Mouse (Mus musculus) erythroblast, embryonic 14.5 days (primary cell): ENCODE results near the gene Rpl13a. TPM values are rescaled to one million over a fixed set of nuclear protein-coding genes. Genes with fewer than 3 reads are reported as not detected.
"Not testable (repeated sequence)": the region's sequence is repeated elsewhere in the genome, so short reads cannot be mapped to it uniquely, and the experiment has no call there.

Experiments used
- H3K27me3 ChIP-seq: 2 replicates; pipeline ENCODE4 v1.6.1; 2012; ENCODE audit warnings: inconsistent platforms; ENCODE audit not compliant: control insufficient read depth
- H3K36me3 ChIP-seq: 2 replicates; pipeline ENCODE4 v1.6.1; 2012; ENCODE audit warnings: mild to moderate bottlenecking, inconsistent platforms; ENCODE audit not compliant: control insufficient read depth
- H3K4me1 ChIP-seq: 2 replicates; pipeline ENCODE4 v1.6.1; 2012; ENCODE audit warnings: inconsistent platforms; ENCODE audit not compliant: control insufficient read depth
- H3K4me3 ChIP-seq: replicated peaks from 2 replicates; pipeline ENCODE3; 2012; ENCODE audit warnings: moderate library complexity, mild to moderate bottlenecking, inconsistent platforms
- H3K9me3 ChIP-seq: 2 replicates; pipeline ENCODE4 v1.6.1; 2012; ENCODE audit warnings: low read length, inconsistent platforms, mixed read lengths; ENCODE audit not compliant: control insufficient read depth
- GATA1 ChIP-seq: IDR thresholded peaks from 2 replicates; pipeline ENCODE4 v1.6.1; 2012; ENCODE audit warnings: low read length, inconsistent platforms, mixed read lengths
- TAL1 ChIP-seq: IDR thresholded peaks from 3 replicates; pipeline ENCODE4 v1.6.1; 2012; ENCODE audit warnings: low read length, inconsistent platforms, mixed read lengths
- polyA plus RNA-seq: library from polyadenylated mRNA; stranded (reverse); fragments of >175 nt; gene quantifications from 2 replicates; pipeline ENCODE4 v1.2.3, GENCODE M21; 2012

The Rpl13a gene
- 438 and 543 TPM in 2 replicates for polyA plus RNA-seq

- Histone ChIP-seq H3K36me3 (peaks cover 49% of the 10 kb centered on the region), H3K27me3 (no peaks in the 10 kb centered on the region), H3K4me1 (peaks cover 70% of the 10 kb centered on the region), H3K4me3 (peak within 1 kb of the TSS; percentile 97), H3K9me3 (no peaks in the 10 kb centered on the region; the same call in 1 of the 2 replicates)
- TF ChIP-seq GATA1 (no peak), TAL1 (no peak)
Measured at GRCm38 (mm10) chr7:45128624-45129246, at the start of gene Rpl13a. Rpl13a (minus strand) TSS chr7:45128761.

DNA sequence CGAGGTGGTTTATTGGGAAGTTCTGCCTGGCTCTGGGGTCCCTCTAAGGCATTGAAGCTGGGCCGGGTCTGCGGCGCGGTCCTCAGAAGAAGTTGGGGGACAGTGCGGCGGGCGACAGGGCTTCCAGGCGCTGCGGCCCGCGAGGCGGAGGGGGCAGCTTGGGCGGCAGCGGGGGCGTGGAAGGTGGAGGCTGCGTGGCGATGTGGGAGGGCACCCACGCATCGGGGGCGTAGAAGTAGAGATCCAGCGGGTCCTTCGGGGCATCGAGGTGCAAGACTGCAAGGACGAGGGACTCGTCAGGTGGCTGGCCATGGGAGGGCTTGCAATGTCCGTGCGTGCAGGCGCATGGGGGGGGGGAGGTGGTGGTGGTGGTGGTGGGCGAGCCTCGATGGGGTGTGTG is 47.8 kb upstream of the Rpl13a start:
- Histone ChIP-seq H3K27me3 (peaks cover 89% of the 10 kb centered on the region), H3K36me3 (no peaks in the 10 kb centered on the region), H3K9me3 (peaks cover 16% of the 10 kb centered on the region), H3K4me3 (no peak overlapping the region), H3K4me1 (peaks cover 12% of the 10 kb centered on the region)
- no peak for TF ChIP-seq TAL1
- TF ChIP-seq GATA1 = no peak

DNA sequence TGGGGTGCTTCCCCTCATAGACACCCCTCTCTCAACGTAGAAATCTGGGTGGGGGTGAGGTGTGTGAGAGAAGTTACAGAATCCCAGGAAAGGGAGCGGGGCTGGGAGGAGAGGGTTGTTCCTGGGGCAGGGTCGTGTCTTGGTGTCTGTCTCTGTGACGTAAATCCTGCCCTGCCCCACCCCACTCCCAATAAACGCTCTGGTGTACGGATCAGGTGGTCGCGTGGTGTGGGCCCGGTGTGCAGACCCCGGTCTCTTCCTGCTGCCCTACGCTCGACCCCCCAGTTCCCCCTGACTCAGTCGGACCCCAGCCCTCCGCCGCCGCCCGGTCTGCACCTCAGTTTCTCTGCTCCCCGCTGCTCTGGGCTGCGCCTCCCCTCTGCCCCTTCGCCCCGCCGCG is 47.4 kb upstream of the Rpl13a start:
- TF ChIP-seq TAL1 = no peak
- no peak for TF ChIP-seq GATA1
- H3K27me3 ChIP-seq = peaks cover 87% of the 10 kb centered on the region

DNA sequence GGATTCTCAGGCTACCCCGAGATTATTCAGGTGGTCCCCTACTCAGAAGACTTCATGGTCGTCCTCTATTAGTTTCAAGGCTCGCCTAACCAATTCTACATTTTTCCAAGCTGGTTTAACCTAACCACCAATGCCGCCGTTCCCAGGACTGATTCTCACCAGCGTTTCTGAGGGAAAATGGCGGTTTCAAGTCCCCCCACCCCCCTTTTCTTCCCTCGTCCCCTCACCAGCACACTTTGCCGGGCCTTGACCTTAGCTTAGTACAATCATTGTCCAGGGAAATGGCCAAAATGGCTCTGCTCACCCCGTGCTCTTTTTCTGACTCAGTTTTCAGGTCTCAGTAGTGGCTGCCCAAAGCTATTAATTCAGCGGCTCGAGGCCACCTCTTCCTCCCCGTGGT is 46.8 kb upstream of the Rpl13a start:
- H3K36me3 ChIP-seq = no peaks in the 10 kb centered on the region
- H3K27me3 ChIP-seq = peaks cover 85% of the 10 kb centered on the region
- peaks cover 9% of the 10 kb centered on the region for H3K4me1 ChIP-seq
- H3K9me3 ChIP-seq = peaks cover 21% of the 10 kb centered on the region
- H3K4me3 ChIP-seq = no peak overlapping the region
- TF ChIP-seq GATA1 (no peak), TAL1 (no peak)

More for the DNA sequence above, 47.4 kb upstream of the Rpl13a start:
- Histone ChIP-seq H3K36me3 (no peaks in the 10 kb centered on the region), H3K4me3 (no peak overlapping the region), H3K9me3 (peaks cover 17% of the 10 kb centered on the region), H3K4me1 (peaks cover 9% of the 10 kb centered on the region)

DNA sequence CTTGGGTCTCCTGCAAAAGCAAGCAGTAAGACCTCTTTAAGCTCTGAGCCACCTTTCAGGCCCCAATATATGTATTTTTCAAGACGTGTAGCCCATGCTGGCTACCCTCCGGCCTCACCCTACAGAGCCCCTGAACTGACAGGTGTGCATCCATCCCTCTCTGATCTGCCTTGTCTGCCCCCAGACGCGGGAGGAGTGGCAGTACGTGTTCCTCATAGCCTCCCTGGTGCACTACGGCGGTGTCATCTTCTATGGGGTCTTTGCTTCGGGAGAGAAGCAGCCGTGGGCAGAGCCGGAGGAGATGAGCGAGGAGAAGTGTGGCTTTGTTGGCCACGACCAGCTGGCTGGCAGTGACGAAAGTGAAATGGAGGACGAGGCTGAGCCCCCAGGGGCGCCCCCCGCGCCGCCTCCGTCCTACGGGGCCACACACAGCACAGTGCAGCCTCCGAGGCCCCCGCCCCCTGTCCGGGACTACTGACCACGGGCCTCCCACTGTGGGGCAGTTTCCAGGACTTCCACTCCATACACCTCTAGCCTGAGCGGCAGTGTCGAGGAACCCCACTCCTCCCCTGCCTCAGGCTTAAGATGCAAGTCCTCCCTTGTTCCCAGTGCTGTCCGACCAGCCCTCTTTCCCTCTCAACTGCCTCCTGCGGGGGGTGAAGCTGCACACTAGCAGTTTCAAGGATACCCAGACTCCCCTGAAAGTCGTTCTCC is 46.2 kb upstream of the Rpl13a start:
- H3K27me3 ChIP-seq = peaks cover 85% of the 10 kb centered on the region
- H3K4me1 ChIP-seq = peaks cover 9% of the 10 kb centered on the region
- TF ChIP-seq GATA1 (no peak), TAL1 (no peak)
- no peak overlapping the region for H3K4me3 ChIP-seq
- peaks cover 28% of the 10 kb centered on the region for H3K9me3 ChIP-seq
- H3K36me3 ChIP-seq = no peaks in the 10 kb centered on the region

DNA sequence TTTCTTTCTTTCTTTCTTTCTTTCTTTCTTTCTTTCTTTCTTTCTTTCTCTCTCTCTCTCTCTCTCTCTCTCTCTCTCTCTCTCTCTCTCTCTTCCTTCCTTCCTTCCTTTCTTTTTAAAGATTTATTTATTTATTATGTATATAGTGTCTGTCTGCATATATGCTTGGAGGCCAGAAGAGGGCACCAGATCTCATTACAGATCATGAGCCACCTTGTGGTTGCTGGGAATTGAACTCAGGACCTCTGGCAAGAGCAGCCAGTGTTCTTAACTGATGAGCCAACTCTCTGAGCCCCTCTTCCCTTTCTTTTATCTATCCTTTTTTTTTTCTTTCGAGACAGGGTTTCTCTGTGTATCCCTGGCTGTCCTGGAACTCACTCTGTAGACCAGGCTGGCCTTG is 45.2 kb upstream of the Rpl13a start:
- not testable (repeated sequence) for H3K4me3 ChIP-seq, H3K4me1 ChIP-seq, H3K36me3 ChIP-seq
- H3K9me3 ChIP-seq = peaks cover 37% of the 10 kb centered on the region
- peaks cover 85% of the 10 kb centered on the region for H3K27me3 ChIP-seq

DNA sequence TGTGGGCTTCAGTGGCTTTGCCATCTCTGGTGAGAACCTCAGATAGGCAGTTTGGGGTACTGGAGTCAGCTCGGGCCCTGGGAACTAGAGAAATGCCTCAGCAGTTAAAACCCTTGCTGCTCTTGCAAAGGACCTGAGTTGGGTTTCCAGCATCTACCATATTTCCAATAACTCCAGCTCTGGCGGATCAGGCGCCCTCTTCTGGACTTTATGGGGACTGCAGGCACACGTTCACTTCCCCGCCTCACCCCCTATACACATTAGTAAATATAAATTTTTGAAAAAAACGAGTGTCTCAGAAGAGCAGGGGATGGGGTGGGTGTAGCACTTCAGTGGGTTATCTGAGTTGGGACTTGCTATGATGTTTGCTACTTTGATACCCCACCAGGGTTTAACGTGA is 44.4 kb upstream of the Rpl13a start:
- H3K36me3 ChIP-seq = no peaks in the 10 kb centered on the region
- peaks cover 45% of the 10 kb centered on the region for H3K9me3 ChIP-seq
- H3K4me1 ChIP-seq = peaks cover 6% of the 10 kb centered on the region
- no peak overlapping the region for H3K4me3 ChIP-seq
- peaks cover 85% of the 10 kb centered on the region for H3K27me3 ChIP-seq
- TF ChIP-seq GATA1 = no peak
- no peak for TF ChIP-seq TAL1

- Histone ChIP-seq H3K9me3 (peaks cover 49% of the 10 kb centered on the region), H3K4me1 (peaks cover 6% of the 10 kb centered on the region), H3K27me3 (peaks cover 85% of the 10 kb centered on the region), H3K36me3 (no peaks in the 10 kb centered on the region), H3K4me3 (no peak overlapping the region)
- no peak for TF ChIP-seq TAL1
- TF ChIP-seq GATA1 = no peak
Measured at GRCm38 (mm10) chr7:45169495-45169894, 40.9 kb upstream of the Rpl13a start.

DNA sequence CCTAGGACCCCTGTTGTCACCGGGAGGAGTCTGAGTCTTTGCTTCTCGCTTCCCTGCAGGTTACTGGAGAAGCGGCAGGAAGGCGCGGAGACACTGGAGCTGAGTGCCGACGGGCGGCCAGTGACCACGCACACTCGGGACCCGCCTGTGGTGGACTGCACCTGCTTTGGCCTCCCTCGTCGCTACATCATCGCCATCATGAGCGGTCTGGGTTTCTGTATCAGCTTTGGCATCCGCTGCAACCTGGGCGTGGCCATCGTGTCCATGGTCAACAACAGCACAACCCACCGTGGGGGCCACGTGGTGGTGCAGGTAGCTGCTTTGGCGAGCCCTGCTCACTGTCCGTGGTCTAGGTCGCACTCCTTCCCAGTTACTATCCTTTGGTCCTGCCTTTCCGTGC is 40.1 kb upstream of the Rpl13a start:
- TF ChIP-seq TAL1 (no peak), GATA1 (no peak)
- H3K4me3 ChIP-seq = no peak overlapping the region
- peaks cover 86% of the 10 kb centered on the region for H3K27me3 ChIP-seq
- H3K4me1 ChIP-seq = peaks cover 12% of the 10 kb centered on the region
- H3K9me3 ChIP-seq = peaks cover 51% of the 10 kb centered on the region
- no peaks in the 10 kb centered on the region for H3K36me3 ChIP-seq
